Mouse (Mus musculus): ENCODE measurements around the gene Gm9495. TPM values are rescaled to one million over a fixed set of nuclear protein-coding genes. Genes with fewer than 3 reads are reported as not detected.
"Not testable (repeated sequence)": the region's sequence is repeated elsewhere in the genome, so short reads cannot be mapped to it uniquely, and the experiment has no call there.

The Gm9495 gene
- total RNA-seq (2012; rRNA removed) = not detected in 2 replicates
- not detected in 2 replicates for total RNA-seq (2014; rRNA removed)
- not detected in 2 replicates for polyA plus RNA-seq (2012; ENCODE audit: insufficient read length, low read depth)

DNA sequence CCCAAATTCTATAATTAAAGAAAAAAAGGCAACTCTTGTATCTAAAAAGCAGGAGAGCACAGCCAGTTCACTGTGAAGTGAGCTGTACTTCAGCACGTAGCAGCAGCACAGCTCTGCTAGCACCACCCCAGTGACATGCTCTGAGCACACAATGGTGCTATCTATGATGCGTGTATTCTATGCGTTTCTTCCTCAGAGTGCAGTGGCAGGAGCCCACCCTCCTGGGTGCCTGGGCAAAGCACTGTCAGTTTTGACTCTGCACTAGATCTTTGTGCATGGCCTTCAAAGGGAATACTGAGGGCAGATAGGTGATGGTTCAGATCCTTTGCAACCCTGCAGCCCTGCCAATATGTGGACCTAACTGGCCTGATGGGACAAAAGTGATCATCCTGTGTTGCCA lies at the start of gene Gm9495:
TSS of gene Gm9495 (minus strand) at position 101 of the 400 bp plus-strand sequence.
- DNase-seq (ENCODE audit: extremely low read depth); H3K4me2 ChIP-seq (ENCODE audit: insufficient read depth, low read depth, poor library complexity, severe bottlenecking); H3K27me3 ChIP-seq (replicated peaks); dilution Hi-C loops (cut with MboI; ENCODE audit: extremely low pct_ligation_motif_present, extremely low pct_unique_long_range_greater_than_20kb, low sequenced_read_pairs); H3K27ac ChIP-seq (ENCODE audit: insufficient read depth, low read depth); H3K36me3 ChIP-seq (replicated peaks in 1 of 2; ENCODE audit: control insufficient read depth in 1 of 2, insufficient read depth in 1 of 2, low read length in 1 of 2); in situ Hi-C loops (cut with MboI; ENCODE audit: low pct_ligation_motif_present, low pct_unique_long_range_greater_than_20kb, low sequenced_read_pairs); H3K9ac ChIP-seq (ENCODE audit: insufficient read depth, low read depth); H3K4me3 ChIP-seq (replicated peaks in 1 of 3; ENCODE audit: low read depth in 2 of 3, low read length in 2 of 3, poor library complexity in 1 of 3); H3K9me3 ChIP-seq (replicated peaks; ENCODE audit: low read length); H3K4me1 ChIP-seq (ENCODE audit: control insufficient read depth in 1 of 2, insufficient read depth in 2 of 2); H3K79me2 ChIP-seq (replicated peaks; ENCODE audit: control insufficient read depth, extremely low read depth, insufficient read depth, poor library complexity, severe bottlenecking): not testable (repeated sequence)

- H3K4me2 ChIP-seq (ENCODE audit: insufficient read depth, low read depth, poor library complexity, severe bottlenecking); H3K27ac ChIP-seq (ENCODE audit: insufficient read depth, low read depth); H3K9me3 ChIP-seq (replicated peaks; ENCODE audit: low read length); H3K27me3 ChIP-seq (replicated peaks); DNase-seq (ENCODE audit: extremely low read depth); in situ Hi-C loops (cut with MboI; ENCODE audit: low pct_ligation_motif_present, low pct_unique_long_range_greater_than_20kb, low sequenced_read_pairs); dilution Hi-C loops (cut with MboI; ENCODE audit: extremely low pct_ligation_motif_present, extremely low pct_unique_long_range_greater_than_20kb, low sequenced_read_pairs); H3K79me2 ChIP-seq (replicated peaks; ENCODE audit: control insufficient read depth, extremely low read depth, insufficient read depth, poor library complexity, severe bottlenecking); H3K36me3 ChIP-seq (replicated peaks in 1 of 2; ENCODE audit: control insufficient read depth in 1 of 2, insufficient read depth in 1 of 2, low read length in 1 of 2); H3K9ac ChIP-seq (ENCODE audit: insufficient read depth, low read depth); H3K4me1 ChIP-seq (ENCODE audit: control insufficient read depth in 1 of 2, insufficient read depth in 2 of 2); H3K4me3 ChIP-seq (replicated peaks in 1 of 3; ENCODE audit: low read depth in 2 of 3, low read length in 2 of 3, poor library complexity in 1 of 3): not testable (repeated sequence)
Observed at GRCm38 (mm10) chr8:69474946-69475345, 21.6 kb upstream of the Gm9495 start.

DNA sequence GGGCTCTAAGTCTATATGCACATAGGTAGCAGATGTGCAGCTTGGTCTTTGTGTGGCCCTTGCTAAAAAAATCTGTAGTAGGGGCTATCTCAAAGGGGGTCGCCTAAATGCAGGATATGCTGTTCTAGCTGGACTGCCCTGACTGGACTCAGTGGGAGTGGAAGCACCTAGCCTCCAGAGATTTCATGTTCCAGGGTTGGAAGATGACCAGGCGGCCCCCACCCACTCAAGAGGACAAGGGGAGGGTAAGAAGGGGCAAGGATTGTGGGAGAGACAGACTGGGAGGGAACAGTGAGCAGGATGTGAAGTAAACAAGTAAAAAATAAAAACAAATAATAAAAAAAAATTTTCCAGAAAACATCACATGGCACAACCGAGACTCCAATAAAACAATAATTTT lies 33.3 kb downstream of the Gm9495 start:
- H3K27ac ChIP-seq (ENCODE audit: insufficient read depth, low read depth); H3K27me3 ChIP-seq (replicated peaks); H3K4me3 ChIP-seq (replicated peaks in 1 of 3; ENCODE audit: low read depth in 2 of 3, low read length in 2 of 3, poor library complexity in 1 of 3); H3K36me3 ChIP-seq (replicated peaks in 1 of 2; ENCODE audit: control insufficient read depth in 1 of 2, insufficient read depth in 1 of 2, low read length in 1 of 2); H3K9ac ChIP-seq (ENCODE audit: insufficient read depth, low read depth); dilution Hi-C loops (cut with MboI; ENCODE audit: extremely low pct_ligation_motif_present, extremely low pct_unique_long_range_greater_than_20kb, low sequenced_read_pairs); H3K4me1 ChIP-seq (ENCODE audit: control insufficient read depth in 1 of 2, insufficient read depth in 2 of 2); H3K4me2 ChIP-seq (ENCODE audit: insufficient read depth, low read depth, poor library complexity, severe bottlenecking); in situ Hi-C loops (cut with MboI; ENCODE audit: low pct_ligation_motif_present, low pct_unique_long_range_greater_than_20kb, low sequenced_read_pairs); H3K9me3 ChIP-seq (replicated peaks; ENCODE audit: low read length); DNase-seq (ENCODE audit: extremely low read depth); H3K79me2 ChIP-seq (replicated peaks; ENCODE audit: control insufficient read depth, extremely low read depth, insufficient read depth, poor library complexity, severe bottlenecking): not testable (repeated sequence)

GRCm38 (mm10) chr8:69414326-69414725 lies 39.0 kb downstream of the Gm9495 start:
- Histone ChIP-seq H3K4me3 (replicated peaks in 1 of 3; ENCODE audit: low read depth in 2 of 3, low read length in 2 of 3, poor library complexity in 1 of 3) (no peak overlapping the region), H3K9ac (ENCODE audit: insufficient read depth, low read depth) (no peak overlapping the region), H3K36me3 (replicated peaks in 1 of 2; ENCODE audit: control insufficient read depth in 1 of 2, insufficient read depth in 1 of 2, low read length in 1 of 2) (no peaks in the 10 kb centered on the region), H3K27me3 (replicated peaks) (no peaks in the 10 kb centered on the region), H3K27ac (ENCODE audit: insufficient read depth, low read depth) (no peak overlapping the region), H3K9me3 (replicated peaks; ENCODE audit: low read length) (no peaks in the 10 kb centered on the region), H3K79me2 (replicated peaks; ENCODE audit: control insufficient read depth, extremely low read depth, insufficient read depth, poor library complexity, severe bottlenecking) (no peaks in the 10 kb centered on the region), H3K4me2 (ENCODE audit: insufficient read depth, low read depth, poor library complexity, severe bottlenecking) (no peak overlapping the region), H3K4me1 (ENCODE audit: control insufficient read depth in 1 of 2, insufficient read depth in 2 of 2) (no peaks in the 10 kb centered on the region)
- dilution Hi-C loops (cut with MboI; ENCODE audit: extremely low pct_ligation_motif_present, extremely low pct_unique_long_range_greater_than_20kb, low sequenced_read_pairs) (no loop called here), in situ Hi-C loops (cut with MboI; ENCODE audit: low pct_ligation_motif_present, low pct_unique_long_range_greater_than_20kb, low sequenced_read_pairs) (no loop called here)
- no peak for TF ChIP-seq MEF2A (IDR thresholded peaks at IDR 0.05; ENCODE audit: borderline replicate concordance, low read depth, low read length)
- no peak for TF ChIP-seq KAT2A (IDR thresholded peaks at IDR 0.05; ENCODE audit: insufficient replicate concordance, low read length)
- DNase-seq (ENCODE audit: extremely low read depth) = no peak

Measured in CH12.LX (cell line).